Mouse (Mus musculus) neural tube, embryonic 15.5 days (tissue): Measurements from ENCODE around the gene Gm9639. TPM values are rescaled to one million over a fixed set of nuclear protein-coding genes. Genes with fewer than 3 reads are reported as not detected.
"Not testable (repeated sequence)": the region's sequence is repeated elsewhere in the genome, so short reads cannot be mapped to it uniquely, and the experiment has no call there.

ENCODE experiments used
- ATAC-seq: fragments of 200-750 bp; cut with Nextera tagmentation; 2 replicates; pipeline ENCODE4 v1.8.0; 2017; ENCODE audit warnings: mild to moderate bottlenecking, moderate TSS enrichment, moderate library complexity; ENCODE audit not compliant: low FRiP score
- H3K27ac ChIP-seq: fragments of 300-500 bp; sonication (generic); replicated peaks from 2 replicates; pipeline ENCODE4 v1.5.1; 2015; ENCODE audit warnings: mild to moderate bottlenecking, inconsistent platforms
- H3K27me3 ChIP-seq: fragments of 300-500 bp; sonication (generic); replicated peaks from 2 replicates; pipeline ENCODE4 v1.6.1; 2015; ENCODE audit warnings: inconsistent platforms
- H3K36me3 ChIP-seq: fragments of 300-500 bp; sonication (generic); 2 replicates; pipeline ENCODE4 v1.6.1; 2015; ENCODE audit warnings: inconsistent platforms
- H3K4me1 ChIP-seq: fragments of 300-500 bp; sonication (generic); 2 replicates; pipeline ENCODE4 v1.6.1; 2015; ENCODE audit warnings: inconsistent platforms
- H3K4me2 ChIP-seq: fragments of 300-500 bp; sonication (generic); 2 replicates; pipeline ENCODE4 v1.6.1; 2015; ENCODE audit warnings: inconsistent platforms, mild to moderate bottlenecking, moderate library complexity
- H3K4me3 ChIP-seq: fragments of 300-500 bp; sonication (generic); replicated peaks from 2 replicates; pipeline ENCODE4 v1.5.1; 2015; ENCODE audit warnings: mild to moderate bottlenecking, inconsistent platforms
- H3K9ac ChIP-seq: fragments of 300-500 bp; sonication (generic); replicated peaks from 2 replicates; pipeline ENCODE4 v1.6.1; 2015; ENCODE audit warnings: mild to moderate bottlenecking, inconsistent platforms
- H3K9me3 ChIP-seq: fragments of 300-500 bp; sonication (generic); replicated peaks from 2 replicates; pipeline ENCODE4 v1.6.1; 2016; ENCODE audit warnings: inconsistent platforms
- WGBS: fragments of 180-500 bp; shearing (Covaris S2); methylation state at CpG from one replicate; pipeline ENCODE4 v1.1.7; 2015; ENCODE audit warnings: mixed read lengths; 5-methylcytosine and 5-hydroxymethylcytosine counted together
- polyA plus RNA-seq: library from polyadenylated mRNA; unstranded; fragments of >200 nt; fragmentation: Nextera tagmentation; extraction: Ambion mirVana; gene quantifications from 2 replicates; pipeline ENCODE4 v1.2.1, GENCODE M21; 2015

Gm9639 gene
- polyA plus RNA-seq, 1 experiment from 2014 or later = not detected

- H3K4me2 ChIP-seq, ATAC-seq, H3K9me3 ChIP-seq, H3K27me3 ChIP-seq, H3K4me3 ChIP-seq, H3K36me3 ChIP-seq, H3K9ac ChIP-seq, H3K4me1 ChIP-seq, H3K27ac ChIP-seq: not testable (repeated sequence)
- WGBS = 68% methylated on average over 3 of the region's 3 CpGs
Observed at GRCm38 (mm10) chr10:77752312-77752711, 42.6 kb downstream of the Gm9639 start.

GRCm38 (mm10) chr10:77751254-77751653, 43.6 kb downstream of the Gm9639 start, which contains the start of gene Gm9736:
TSS of gene Gm9736 (minus strand) at chr10:77751354.
- 38% methylated on average over 1 of the region's 1 CpGs for WGBS

GRCm38 (mm10) chr10:77750686-77751085, 44.2 kb downstream of the Gm9639 start:
- not testable (repeated sequence) for H3K4me1 ChIP-seq, H3K4me3 ChIP-seq, H3K27ac ChIP-seq, H3K9me3 ChIP-seq, H3K27me3 ChIP-seq, H3K36me3 ChIP-seq, H3K4me2 ChIP-seq, H3K9ac ChIP-seq, ATAC-seq
- WGBS = 82% methylated on average over 1 of the region's 1 CpGs

More at GRCm38 (mm10) chr10:77751254-77751653, 43.6 kb downstream of the Gm9639 start, which contains the start of gene Gm9736:
- H3K4me1 ChIP-seq, H3K4me3 ChIP-seq, H3K27me3 ChIP-seq, H3K9ac ChIP-seq, ATAC-seq, H3K4me2 ChIP-seq, H3K27ac ChIP-seq, H3K36me3 ChIP-seq, H3K9me3 ChIP-seq: not testable (repeated sequence)

Other genes starting within 250 kb of the Gm9639 start
- gene Pttg1ip, start 213.4 kb downstream of the Gm9639 start, polyA plus RNA-seq = 73.9 and 91.7 TPM in 2 replicates
- gene Sumo3, start 189.0 kb downstream of the Gm9639 start, polyA plus RNA-seq = 275 and 286 TPM in 2 replicates
- gene Gm49325, start 188.9 kb downstream of the Gm9639 start, polyA plus RNA-seq = 1.4 and 2.4 TPM in 2 replicates
- gene Ube2g2, start 172.8 kb downstream of the Gm9639 start, polyA plus RNA-seq = 77.1 and 79.6 TPM in 2 replicates
- 1.6 and 1.9 TPM in 2 replicates for gene Tspear, start 108.5 kb downstream of the Gm9639 start, polyA plus RNA-seq
- not detected in 2 replicates for gene Gm19402, start 104.3 kb downstream of the Gm9639 start, polyA plus RNA-seq
- not detected in 2 replicates for gene Gm9508, start 97.8 kb downstream of the Gm9639 start, polyA plus RNA-seq
- not detected in 2 replicates for gene Gm10272, start 88.5 kb downstream of the Gm9639 start, polyA plus RNA-seq
- gene Gm10024, start 83.6 kb downstream of the Gm9639 start, polyA plus RNA-seq = not detected in 2 replicates
- gene Gm10142, start 79.3 kb downstream of the Gm9639 start, polyA plus RNA-seq = not detected in 2 replicates
- not detected in 2 replicates for gene Krtap12-1, start 74.5 kb downstream of the Gm9639 start, polyA plus RNA-seq
- not detected in 2 replicates for gene Gm10100, start 68.6 kb downstream of the Gm9639 start, polyA plus RNA-seq
- gene Gm18596, start 52.4 kb downstream of the Gm9639 start, polyA plus RNA-seq = not detected in 2 replicates
- gene Gm9736, start 43.7 kb downstream of the Gm9639 start, polyA plus RNA-seq = not detected in 2 replicates
- gene Gm3233, start 35.4 kb downstream of the Gm9639 start, polyA plus RNA-seq = not detected in 2 replicates
- gene Gm3238, start 23.8 kb downstream of the Gm9639 start, polyA plus RNA-seq = not detected in 2 replicates
- gene Gm7138, start 18.1 kb downstream of the Gm9639 start, polyA plus RNA-seq = not detected in 2 replicates
- not detected in 2 replicates for gene Gm3250, start 12.5 kb downstream of the Gm9639 start, polyA plus RNA-seq
- not detected in 2 replicates for gene Gm7137, start 6.9 kb downstream of the Gm9639 start, polyA plus RNA-seq
- gene Gm19668, start 4.1 kb upstream of the Gm9639 start, polyA plus RNA-seq = not detected in 2 replicates
- not detected in 2 replicates for gene Gm9507, start 16.8 kb upstream of the Gm9639 start, polyA plus RNA-seq
- gene Gm2696, start 19.6 kb upstream of the Gm9639 start, polyA plus RNA-seq = not detected in 2 replicates
- not detected in 2 replicates for gene Krtap10-4, start 32.0 kb upstream of the Gm9639 start, polyA plus RNA-seq
- gene Krtap10-10, start 40.9 kb upstream of the Gm9639 start, polyA plus RNA-seq = not detected in 2 replicates
- not detected in 2 replicates for gene Gm36176, start 51.7 kb upstream of the Gm9639 start, polyA plus RNA-seq
- 0.20 TPM in 1 of 2 replicates, not detected in the other for gene Gm10318, start 57.8 kb upstream of the Gm9639 start, polyA plus RNA-seq
- not detected in 2 replicates for gene Gm3285, start 66.9 kb upstream of the Gm9639 start, polyA plus RNA-seq
- gene Lrrc3, start 107.5 kb upstream of the Gm9639 start, polyA plus RNA-seq = 19.0 and 22.8 TPM in 2 replicates
- 8.1 and 9.5 TPM in 2 replicates for gene Trpm2, start 175.5 kb upstream of the Gm9639 start, polyA plus RNA-seq
- 48.5 and 51.5 TPM in 2 replicates for gene 1810043G02Rik, start 183.4 kb upstream of the Gm9639 start, polyA plus RNA-seq
- gene Pfkl, start 215.0 kb upstream of the Gm9639 start, polyA plus RNA-seq = 112 and 133 TPM in 2 replicates
- 0.09 TPM in 1 of 2 replicates, not detected in the other for gene Dnmt3l, start 246.9 kb upstream of the Gm9639 start, polyA plus RNA-seq
- gene Aire, start 248.5 kb upstream of the Gm9639 start, polyA plus RNA-seq = 0.18 and 2.5 TPM in 2 replicates